Mouse (Mus musculus) ovary, adult 18-20 months (tissue): ENCODE data around the gene Mtif3.

ENCODE experiments used
- DNase-seq: peaks from one replicate; pipeline ENCODE4 v3.0.0; 2022; ENCODE audit warnings: low spot score, mixed read lengths

The Mtif3 gene

DNA sequence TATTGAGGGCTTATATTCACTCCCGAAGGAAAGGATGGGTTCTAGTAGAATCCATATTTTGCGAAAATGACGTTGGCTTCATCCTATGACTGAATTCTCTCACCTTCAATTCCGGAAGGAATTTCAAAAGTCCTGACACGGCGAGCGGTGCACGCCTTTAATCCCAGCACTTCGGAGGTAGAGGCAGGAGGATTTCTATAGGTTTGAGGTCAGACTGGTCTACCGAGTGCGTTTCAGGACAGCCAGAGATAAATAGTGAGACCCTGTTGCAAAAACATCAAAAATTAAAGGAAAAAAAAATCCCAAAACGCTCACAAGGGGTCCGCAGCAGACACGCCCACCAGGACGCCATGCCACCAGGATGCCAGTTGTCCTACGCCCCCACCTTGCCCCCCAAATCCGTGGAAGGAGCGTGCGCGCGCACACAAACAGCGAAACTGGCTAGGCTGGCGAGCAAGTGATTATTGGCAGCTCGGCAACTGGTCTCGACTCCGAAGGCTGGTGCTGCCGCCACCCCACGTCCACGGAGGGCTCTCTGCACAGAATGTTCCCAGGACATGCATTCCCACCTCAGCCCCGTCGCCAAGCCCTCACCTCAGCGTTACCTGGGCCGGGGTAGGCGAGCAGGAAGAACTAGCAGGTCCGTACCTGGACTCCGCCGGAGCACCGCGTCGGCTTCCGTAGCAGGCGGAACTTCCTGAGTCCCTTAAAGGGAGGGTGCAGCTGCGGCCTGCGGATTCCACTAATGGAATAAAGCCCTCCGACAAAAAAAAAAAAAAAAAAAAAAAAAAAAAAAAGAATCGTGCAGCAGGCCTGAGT, at the start of gene Mtif3:
Gene Mtif3 (minus strand): TSS at position 683 of the 819 bp plus-strand sequence.
- DNase-seq = peak; percentile 70

DNA sequence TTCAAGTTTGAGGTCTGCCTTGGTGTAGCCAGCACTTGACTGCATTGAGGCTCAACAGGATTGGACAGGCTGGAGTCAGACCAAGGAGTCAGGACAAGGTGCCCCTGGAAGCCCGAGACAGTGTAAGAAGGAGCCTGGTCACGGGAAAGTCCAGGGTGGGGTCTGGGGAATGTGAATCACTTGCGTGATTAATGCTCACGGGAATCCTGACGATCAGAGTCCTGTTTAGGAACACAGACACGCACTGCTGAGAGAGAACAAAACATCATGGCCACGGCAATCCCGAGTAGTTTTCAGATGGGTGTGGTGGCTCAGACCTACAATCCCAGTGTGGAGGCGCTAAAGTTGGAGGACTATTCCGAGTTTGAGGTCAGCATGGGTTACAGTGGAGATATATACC, 47.7 kb upstream of the Mtif3 start:
- no peak for DNase-seq

DNA sequence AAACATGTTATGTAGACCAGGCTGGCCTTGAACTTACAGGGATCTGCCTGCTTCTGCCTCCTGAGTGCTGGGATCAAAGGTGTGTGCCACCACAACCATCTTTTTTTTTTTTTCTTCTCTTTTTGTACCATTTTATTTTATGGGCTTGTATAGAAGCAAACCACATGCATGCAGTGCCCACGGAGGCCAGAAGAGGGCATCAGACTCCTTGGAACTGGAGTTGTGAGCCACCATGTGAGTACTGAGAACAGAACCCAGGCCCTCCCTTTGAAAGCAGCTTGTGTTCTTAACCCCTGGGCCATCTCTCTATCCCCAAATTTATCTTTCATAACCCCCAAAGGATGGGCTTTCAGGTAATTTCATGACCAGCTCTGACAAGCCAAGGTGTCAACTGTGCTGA, 39.7 kb upstream of the Mtif3 start:
- no peak for DNase-seq

DNA sequence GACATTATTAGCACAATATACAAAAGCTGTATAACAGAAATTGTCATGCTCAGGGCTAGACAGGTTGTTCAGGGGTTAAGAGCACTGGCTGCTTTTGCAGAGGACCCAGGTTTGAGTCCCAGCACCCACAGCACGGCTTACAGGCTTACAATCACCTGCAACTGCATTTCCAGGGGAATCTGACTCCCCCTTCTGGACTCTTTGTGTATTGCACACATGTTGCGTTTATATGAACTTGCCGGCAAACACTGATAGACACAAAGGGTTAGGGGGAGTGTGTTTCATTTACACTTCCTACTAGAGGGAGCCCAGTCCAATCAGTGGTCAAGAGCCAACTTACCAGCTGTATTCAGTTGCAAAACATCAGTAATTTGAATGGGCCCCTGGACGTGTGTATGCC, 37.7 kb upstream of the Mtif3 start:
- DNase-seq = no peak

DNA sequence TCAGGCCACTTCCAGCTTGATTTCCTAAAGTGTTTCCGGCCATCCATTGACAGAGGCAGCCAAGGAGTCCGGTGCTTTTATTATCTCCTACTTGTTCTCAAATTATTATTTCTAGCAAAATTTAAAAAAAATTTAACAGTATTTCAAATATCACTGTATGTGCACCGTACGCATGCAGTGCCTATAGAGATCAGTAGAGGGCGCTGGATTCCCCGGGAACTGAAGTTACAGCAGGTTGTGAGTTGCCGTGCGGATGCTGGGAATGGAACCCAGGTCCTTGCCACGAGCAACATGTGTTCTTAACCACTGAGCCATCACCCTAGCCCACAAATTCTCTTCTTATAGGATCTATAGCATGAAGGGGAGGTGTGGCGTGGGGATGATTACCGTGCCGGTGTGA, 35.2 kb upstream of the Mtif3 start:
- DNase-seq = no peak

DNA sequence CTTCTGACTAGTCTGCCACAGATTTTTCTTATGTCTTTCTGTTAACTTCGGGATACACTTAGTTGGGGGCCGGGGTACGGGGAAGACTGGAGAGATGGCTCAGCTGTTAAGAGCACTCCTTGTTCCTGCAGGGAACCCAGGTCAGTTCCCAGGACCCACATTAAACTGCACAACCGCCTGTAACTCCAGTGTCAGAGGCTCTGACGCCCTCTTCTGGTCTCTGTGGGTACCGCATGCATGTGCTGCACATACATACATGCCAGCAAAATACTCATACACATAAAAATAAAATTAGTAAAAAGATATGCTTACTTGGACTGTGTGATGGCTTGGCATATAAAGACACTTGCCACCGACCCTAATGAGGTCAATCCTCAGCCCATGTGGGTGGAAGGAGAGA, 33.2 kb upstream of the Mtif3 start:
- DNase-seq = no peak

DNA sequence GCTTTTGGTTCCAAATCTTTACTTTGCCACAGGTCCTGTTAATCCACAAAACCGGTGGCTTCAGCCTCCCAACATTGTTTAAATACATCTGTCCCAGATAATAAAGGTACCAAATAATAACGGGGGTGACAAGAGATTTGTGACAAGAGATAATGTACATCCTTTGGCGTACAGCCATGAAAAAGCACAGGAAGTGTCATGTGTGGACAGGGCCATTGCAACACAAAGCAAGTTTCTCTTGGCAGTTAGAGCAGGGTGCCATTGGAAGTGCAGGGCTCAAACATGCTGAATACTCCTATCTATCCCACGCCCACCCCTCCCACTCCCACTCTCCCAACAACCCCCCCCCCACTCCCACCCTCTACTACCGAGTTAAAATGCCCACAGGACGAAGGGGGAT, 31.4 kb upstream of the Mtif3 start:
- no peak for DNase-seq

DNA sequence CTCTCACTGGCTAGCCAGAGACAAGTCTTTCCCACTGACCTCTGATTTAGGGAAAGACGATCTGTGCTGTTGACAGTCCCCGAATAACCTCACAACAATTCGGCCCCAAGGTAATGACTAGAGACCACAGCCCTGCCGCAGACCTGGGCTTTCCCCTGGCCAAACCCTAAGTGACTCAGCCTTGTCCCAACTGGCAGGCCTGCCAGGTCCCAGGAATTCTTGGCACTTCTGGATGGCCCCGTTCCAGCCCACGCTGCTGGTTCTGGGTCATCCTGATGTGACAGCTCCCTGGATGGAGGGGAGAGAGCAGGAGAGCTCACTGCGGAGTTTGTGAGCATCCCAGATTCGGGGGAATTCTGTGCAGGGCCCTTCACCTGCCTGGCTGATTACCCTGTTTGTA, 29.9 kb upstream of the Mtif3 start:
- no peak for DNase-seq

DNA sequence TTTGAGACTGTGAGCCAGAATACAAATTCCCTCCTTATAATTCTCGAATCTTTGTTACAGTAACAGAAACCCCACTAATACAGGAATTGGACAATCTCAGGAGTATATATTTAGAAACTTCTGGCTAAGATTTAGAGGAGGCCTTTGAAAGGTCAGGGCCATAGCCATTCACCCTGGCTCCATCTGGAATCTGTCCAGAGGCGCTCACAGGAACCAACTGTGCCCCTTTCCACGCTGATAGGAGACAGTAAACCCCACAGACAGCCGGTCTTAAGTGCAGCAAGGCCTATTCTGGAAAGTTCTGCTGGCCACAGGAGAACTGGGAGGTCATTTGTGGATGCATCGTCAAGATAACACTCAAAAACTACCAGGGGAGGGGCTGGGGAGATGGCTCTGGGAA, 25.5 kb upstream of the Mtif3 start:
- DNase-seq = no peak

DNA sequence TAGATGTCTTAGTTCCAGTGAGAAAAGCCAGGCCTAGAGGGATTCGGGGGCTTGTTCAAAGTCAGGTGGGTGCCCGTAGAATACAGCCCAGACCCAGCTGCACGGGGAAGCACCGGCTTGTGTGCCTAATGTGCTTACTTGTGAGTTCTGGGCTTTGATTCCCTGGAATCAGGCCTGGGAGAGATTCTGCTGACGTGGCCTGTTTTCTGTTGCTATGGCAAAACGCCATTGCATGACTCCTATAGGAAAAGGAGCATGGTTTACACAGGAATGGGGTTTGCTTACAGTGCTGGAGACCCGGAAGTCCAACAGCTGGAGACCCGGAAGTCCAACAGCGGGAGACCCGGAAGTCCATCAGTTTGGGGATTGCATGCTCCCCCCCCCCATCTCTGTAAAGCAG, 24.0 kb upstream of the Mtif3 start:
- DNase-seq = no peak

DNA sequence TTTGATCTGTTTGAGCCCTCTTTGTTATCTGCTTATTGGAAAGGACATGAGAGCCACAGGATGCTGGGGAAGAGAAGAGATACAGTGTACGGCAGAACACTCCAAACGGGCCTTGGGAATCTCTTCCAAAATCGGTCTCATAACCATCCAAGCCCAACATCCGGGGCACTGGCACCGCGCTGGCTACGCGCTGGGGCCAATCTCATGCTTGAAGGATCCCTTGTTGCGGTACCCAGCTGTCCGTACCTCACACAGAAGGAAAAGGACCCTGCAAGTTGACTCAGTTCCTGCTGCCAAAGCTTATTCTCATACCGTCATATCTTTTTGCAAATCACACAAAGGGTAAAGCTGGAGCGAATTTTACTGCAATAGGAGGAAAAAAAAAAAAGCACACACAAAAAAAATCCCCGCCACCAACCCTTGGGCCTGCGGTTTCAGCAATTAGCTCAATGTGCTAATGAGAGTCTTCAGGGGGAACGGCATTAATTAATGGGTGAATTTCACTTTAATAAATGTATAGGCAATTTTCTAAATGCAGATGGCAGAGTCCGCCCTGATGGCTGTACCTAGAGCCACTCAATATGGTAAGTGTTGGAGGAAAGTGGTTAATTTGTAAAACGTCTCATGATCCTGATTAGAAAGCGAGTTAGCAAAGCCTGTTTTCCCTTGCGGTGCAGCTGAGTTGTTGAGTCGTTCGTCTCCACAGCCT, 22.3 kb upstream of the Mtif3 start:
- no peak for DNase-seq

DNA sequence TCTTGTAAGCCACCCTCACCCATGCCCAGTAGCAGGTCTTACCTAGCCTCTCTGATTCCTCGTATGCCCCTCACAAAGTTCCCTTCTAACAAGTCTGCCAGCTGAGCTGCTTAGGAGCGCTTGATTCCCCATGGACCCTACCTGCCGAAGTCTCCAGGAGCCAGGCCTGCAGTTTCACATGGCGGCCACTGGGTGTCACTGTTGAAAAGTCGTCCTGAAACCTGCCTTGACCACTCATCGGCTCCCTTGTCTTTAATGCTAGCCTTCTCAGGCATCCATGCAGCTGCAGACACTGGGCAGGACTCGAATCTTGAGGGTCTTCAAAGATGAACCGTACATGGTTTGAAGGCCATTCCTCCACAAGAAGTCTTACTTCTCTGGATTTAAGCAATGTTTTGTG, 19.6 kb upstream of the Mtif3 start:
- no peak for DNase-seq

DNA sequence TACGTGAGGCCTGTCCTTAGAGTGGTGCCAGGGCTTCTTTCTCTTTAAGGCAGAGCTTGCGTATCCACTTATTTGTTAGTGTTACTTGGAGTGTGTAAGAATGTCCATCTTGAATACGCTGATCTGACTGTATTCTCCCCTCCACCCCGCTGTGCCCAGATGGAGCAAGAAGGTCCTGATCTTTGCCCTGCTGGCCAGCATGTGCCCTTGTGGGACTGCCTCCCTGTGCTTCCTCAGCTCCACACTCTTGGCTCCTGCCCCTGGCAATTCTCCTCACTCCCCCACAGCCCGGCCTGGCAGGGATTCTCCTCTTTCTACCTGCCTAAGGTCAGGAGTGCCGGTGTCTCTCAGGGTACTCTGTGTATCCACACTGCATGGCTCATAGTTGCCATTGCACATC, 17.8 kb upstream of the Mtif3 start:
- DNase-seq = no peak

DNA sequence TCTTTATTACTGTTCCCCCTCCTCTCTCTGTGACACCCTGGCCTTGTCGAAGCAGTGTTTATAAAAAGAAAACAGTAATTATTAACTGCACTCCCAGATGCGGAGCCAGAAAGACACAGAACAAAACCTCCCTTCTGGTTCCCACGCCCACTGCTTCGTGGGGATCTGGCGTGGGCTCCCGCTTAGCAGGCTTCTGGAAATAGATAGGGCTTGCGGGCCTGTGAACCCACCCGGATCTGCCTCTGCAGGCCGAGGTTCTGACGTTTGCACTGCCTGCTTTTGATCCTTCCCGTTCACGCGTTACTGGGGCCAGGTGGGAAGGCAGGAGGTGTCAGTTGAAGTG, 11.2 kb upstream of the Mtif3 start:
- no peak for DNase-seq

DNA sequence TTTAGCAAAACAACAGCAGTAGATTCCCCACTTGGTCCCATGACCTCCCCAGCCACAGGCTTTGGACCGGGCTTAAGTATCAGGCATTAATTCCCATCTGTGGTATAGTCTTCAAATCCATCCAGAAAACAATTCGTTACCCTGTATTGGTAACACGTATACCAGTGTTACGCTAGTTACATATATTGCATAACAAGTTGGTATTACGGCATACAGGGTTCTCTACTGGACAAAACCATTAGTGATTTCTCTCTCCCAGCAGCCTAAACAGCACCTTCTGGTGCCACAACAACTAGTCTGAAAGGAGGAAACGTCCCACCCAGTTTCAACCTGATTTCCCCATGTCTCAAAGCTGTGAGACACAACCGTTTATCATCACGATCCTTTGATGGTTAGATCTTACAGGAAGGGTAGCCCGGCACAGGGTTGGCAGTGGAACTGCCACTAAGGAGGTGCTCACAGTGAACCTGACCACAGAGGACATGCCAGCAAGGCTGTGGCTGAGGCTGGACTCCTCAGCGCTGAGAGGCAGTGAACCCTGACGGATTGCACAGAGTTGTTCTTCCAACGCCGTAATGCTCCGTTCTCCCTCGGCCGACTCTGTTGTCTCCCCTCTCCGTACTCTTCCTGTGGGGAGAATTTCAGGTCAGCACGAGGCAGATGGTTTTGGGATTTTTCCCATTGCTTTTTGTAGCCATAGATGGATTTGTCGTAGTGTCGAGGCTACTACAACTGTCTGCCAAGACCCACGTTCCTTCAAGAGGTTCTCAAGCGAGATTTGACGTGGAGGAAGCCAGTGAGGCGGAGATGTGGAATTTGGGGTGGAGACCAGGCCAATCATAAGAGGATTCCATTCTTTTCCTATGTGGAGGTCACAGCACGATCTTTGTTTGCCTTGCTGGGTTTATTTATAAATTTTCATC, 10.5 kb upstream of the Mtif3 start:
- DNase-seq = no peak

DNA sequence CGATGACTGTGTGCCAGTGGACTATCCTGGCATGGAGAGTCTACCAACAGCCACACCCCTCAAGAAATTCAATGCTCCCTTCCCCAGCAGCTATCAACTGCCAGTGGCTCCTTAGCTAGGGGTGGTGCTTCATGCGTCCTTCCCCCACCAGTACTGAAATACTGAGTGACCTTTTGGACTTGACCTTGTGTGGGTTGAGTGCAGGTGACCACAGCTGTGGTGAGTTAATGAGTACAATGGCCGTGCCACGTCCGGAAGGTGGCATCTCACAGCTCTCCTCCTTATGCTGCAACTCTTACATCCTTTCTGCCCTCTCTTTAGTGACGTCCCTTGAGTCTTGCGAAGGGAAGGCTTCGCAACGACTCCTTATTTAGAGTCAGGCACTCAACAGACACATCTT, 9.8 kb upstream of the Mtif3 start:
- no peak for DNase-seq

DNA sequence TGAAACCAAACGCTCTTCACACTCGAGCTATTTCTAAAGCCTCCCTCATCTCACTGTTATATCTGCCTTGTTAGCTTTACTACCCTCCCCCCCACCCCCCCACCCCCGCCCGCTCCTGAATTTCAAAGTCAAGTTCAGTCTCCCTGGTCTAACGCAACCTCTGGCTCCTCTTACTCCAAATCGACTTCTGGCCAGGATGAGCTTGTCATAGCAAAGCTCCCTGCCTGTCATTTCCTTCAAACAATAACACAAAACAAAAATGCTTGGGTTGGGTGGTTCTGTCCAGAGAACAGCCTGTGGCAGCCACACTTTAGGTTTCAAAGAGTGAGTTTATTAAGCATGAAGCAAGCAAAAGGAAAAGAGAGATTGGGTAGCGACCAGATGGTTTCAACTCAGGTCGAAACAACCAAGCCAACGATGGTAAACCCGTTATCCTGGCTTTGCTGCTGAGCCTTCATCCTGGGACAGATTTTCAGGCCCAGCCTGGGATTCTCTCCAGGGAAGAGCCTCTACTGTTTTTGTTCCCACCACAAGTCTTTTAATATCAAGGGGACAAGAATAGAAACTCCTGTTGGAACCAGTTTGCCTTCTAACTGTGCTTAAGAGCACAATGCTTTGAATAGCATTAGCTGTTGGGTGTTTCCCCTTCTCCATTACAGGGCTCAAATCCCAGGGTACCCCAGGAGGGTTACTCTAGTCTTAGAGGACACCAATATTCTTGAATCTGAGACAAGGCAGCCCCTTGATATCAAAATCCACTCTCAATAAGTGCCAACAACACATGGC, 8.4 kb upstream of the Mtif3 start:
- DNase-seq = no peak

DNA sequence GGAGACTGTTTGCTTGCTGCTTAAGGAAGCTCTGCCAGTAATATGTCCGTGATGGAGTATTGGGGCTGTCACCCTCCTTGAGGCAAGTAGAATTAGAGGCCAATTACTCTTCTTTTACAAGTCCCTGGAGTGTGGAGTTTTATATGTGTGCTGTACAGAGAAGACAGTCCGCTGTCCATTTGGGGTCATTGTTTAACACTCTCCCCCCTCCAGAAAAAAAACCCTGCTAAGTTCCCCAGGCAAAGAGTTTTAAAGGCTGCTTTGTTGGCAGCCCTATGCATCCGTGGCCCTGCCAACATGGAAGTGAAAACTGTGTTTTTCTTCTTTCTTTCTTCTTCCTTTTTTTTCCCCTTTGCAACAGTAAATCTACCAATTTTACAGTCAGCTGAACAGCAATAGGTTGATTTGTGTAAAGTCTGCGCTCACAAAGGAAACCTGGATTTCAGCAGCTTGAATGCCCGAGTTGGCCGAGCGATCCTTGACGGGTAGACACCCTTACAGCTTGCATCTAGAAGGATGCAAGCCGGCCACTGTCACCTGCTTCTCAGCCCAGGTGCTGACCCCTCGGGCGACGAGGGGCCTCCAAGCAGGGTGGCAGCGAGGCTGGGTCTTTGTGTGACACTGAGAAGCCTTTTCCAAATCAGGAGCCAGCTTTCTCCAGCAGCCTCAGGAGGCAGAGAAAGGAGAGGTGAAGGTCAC, 5.2 kb upstream of the Mtif3 start:
- DNase-seq = no peak

DNA sequence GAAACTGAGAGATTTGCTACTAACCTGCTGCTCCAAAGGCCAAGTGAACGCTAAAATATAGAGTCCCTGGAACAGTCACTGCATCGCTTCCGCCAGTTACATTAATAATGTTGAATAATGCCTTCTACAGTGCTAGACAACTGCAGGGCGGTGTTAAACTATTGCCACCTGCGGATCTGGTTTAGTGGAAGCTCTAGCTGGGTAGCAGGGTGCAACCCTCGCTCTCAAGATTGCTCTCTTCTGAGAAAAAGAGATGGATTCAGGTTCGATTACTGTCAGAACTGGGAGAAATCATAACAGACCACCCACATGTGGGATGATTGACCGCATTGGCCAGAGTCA, 308 bp upstream of the Mtif3 start:
- no peak for DNase-seq

DNA sequence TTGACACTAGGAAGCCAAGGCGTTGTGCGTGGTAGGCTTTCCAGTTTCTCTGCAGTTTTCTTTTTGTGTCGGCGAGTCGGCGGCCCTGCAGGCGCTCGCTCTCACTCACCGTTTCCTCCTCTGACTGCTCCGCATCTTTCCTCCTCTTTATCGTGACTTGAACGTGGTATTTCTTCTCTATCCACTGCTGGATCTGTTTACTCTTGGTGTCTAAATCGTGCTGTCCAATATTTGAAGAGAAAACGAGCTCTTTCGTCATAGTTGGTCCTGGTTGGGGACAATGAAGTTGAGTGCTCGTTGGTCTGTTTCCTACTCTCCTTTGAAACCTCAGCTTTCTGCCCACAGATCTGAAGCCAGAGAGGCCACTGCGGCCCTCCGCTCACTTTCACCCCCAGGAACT, 6.9 kb downstream of the Mtif3 start:
- DNase-seq = no peak

DNA sequence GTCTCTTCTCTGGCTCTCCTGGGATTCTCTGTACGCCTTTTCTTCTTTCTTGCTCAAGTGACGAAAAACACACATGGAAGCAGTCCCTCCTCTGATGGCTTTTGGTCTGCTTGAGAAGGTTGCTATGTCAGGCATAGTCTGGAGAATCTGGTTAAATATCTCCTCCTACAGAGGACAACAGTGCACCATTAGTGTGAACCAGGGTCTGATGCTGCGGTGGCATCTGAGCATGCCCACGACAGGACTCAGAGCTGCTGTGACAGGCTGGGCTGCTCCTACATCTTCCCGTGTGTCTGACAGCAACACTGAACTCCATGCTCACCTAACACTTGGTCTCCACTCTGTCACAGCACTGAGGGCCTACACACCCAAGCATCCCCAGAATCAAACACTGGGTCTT, 7.9 kb downstream of the Mtif3 start:
- DNase-seq = no peak

DNA sequence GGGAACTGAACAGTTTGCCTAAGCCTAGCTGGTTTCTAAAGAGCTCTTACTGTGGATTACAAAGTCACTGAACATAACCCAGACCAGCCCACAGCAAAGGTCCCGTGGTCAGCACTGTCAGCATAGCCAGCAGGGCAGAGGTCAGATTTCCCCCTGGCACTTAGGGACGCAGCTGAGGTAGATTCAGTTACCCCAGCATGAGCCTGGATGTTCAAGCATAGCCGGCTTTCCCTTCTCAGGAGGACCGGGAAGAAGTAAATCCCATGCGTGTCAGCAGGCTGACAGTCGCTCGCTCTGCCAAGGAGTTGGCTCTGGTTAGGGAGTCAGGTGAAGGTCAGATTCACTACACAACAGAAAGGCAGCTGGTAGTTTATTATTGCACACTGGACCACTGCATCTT, 9.0 kb downstream of the Mtif3 start:
- DNase-seq = no peak
